Mouse (Mus musculus) liver, embryonic 14.5 days (tissue): ENCODE results near the gene Cdca7l. TPM values are rescaled to one million over a fixed set of nuclear protein-coding genes. Genes with fewer than 3 reads are reported as not detected.
"Not testable (repeated sequence)": the region's sequence is repeated elsewhere in the genome, so short reads cannot be mapped to it uniquely, and the experiment has no call there.

ENCODE experiments used
- ATAC-seq: fragments of 200-750 bp; cut with Nextera tagmentation; 2 replicates; pipeline ENCODE4 v1.8.0; 2017; ENCODE audit warnings: moderate number of reproducible peaks, mild to moderate bottlenecking, moderate library complexity; ENCODE audit not compliant: insufficient read depth
- DNase-seq, 3 experiments: peaks; one replicate each; pipeline ENCODE4 v3.0.0-alpha.2; 2012 to 2013; ENCODE audit warnings: low read depth in 3 of 3, low spot score in 3 of 3
- H3K27ac ChIP-seq: fragments of 300-500 bp; sonication (generic); 2 replicates; pipeline ENCODE4 v1.5.1; 2014; ENCODE audit warnings: moderate library complexity, mild to moderate bottlenecking, control low read depth, inconsistent platforms
- H3K27me3 ChIP-seq: fragments of 300-500 bp; sonication (generic); 2 replicates; pipeline ENCODE4 v1.6.1; 2014; ENCODE audit warnings: mild to moderate bottlenecking, low read length, moderate library complexity; ENCODE audit not compliant: control insufficient read depth, insufficient read depth
- H3K36me3 ChIP-seq: fragments of 300-500 bp; sonication (generic); replicated peaks from 2 replicates; pipeline ENCODE4 v1.6.1; 2014; ENCODE audit warnings: low read depth; ENCODE audit not compliant: control insufficient read depth, insufficient read depth
- H3K4me1 ChIP-seq, 2 experiments: fragments of 200-500 bp in 1 of 2; fragments of 300-500 bp in 1 of 2; sonication (generic) in 1 of 2; replicated peaks; 2 replicates each; pipeline ENCODE4 v1.6.1; 2012 to 2014; ENCODE audit warnings: antibody characterized with exemption in 1 of 2, inconsistent platforms in 1 of 2, low read length in 1 of 2; ENCODE audit not compliant: control insufficient read depth in 2 of 2, insufficient read depth in 2 of 2
- H3K4me2 ChIP-seq: fragments of 300-500 bp; sonication (generic); 2 replicates; pipeline ENCODE4 v1.6.1; 2014; ENCODE audit warnings: low read depth, mild to moderate bottlenecking, control low read depth, moderate library complexity
- H3K4me3 ChIP-seq, 2 experiments: fragments of 200-500 bp in 1 of 2; fragments of 300-500 bp in 1 of 2; sonication (generic) in 1 of 2; 2 replicates each; pipeline ENCODE4 v1.5.1; 2012 to 2014; ENCODE audit warnings: low read depth in 2 of 2, low read length in 2 of 2, mild to moderate bottlenecking in 2 of 2, control low read depth in 1 of 2, inconsistent platforms in 1 of 2, moderate library complexity in 1 of 2; ENCODE audit not compliant: insufficient read depth in 1 of 2
- H3K9ac ChIP-seq: fragments of 300-500 bp; sonication (generic); replicated peaks from 2 replicates; pipeline ENCODE4 v1.6.1; 2014; ENCODE audit warnings: mild to moderate bottlenecking, control low read depth, moderate library complexity
- H3K9me3 ChIP-seq: fragments of 300-500 bp; sonication (generic); 2 replicates; pipeline ENCODE4 v1.6.1; 2016; ENCODE audit warnings: low read length, mixed read lengths; ENCODE audit not compliant: control insufficient read depth
- CTCF ChIP-seq: IDR thresholded peaks from 2 replicates; pipeline ENCODE4 v1.5.1; 2016; ENCODE audit warnings: antibody characterized with exemption, low read depth, control low read depth
- EP300 ChIP-seq: IDR thresholded peaks from 2 replicates; pipeline ENCODE4 v1.6.1; 2016; ENCODE audit warnings: antibody characterized with exemption, low read depth
- WGBS: fragments of 180-500 bp; shearing (Covaris S2); extraction: QIAGEN DNeasy Blood & Tissue Kit; methylation state at CpG from one replicate; pipeline ENCODE4 v1.1.7; 2014; ENCODE audit not compliant: insufficient replicate concordance; 5-methylcytosine and 5-hydroxymethylcytosine counted together
- polyA plus RNA-seq, 2 experiments: library from polyadenylated mRNA; depleted of rRNA in 1 of 2; stranded (reverse) in 1 of 2; unstranded in 1 of 2; fragments of >200 nt; fragmentation: Nextera tagmentation in 1 of 2; extraction: Ambion mirVana in 1 of 2; gene quantifications; 2 replicates each; pipeline versions ENCODE4 v1.2.1 to v1.2.3; 2012 to 2014

The Cdca7l gene
- polyA plus RNA-seq (2012; rRNA removed) (6.0 and 11.0 TPM in 2 replicates), polyA plus RNA-seq (2014; fragmentation: Nextera tagmentation; extraction: Ambion mirVana) (15.9 and 18.8 TPM in 2 replicates)

- ATAC-seq: not testable (repeated sequence)
Observed at GRCm38 (mm10) chr12:117803989-117804388, at the start of gene Cdca7l. Gene Cdca7l, plus strand, starts transcription at chr12:117804289.

GRCm38 (mm10) chr12:117756010-117756409, 48.1 kb upstream of the Cdca7l start:
- 30% methylated on average over 7 of the region's 7 CpGs for WGBS
- H3K4me1 ChIP-seq: no peaks in the 10 kb centered on the region
- H3K36me3 ChIP-seq: no peaks in the 10 kb centered on the region
- no peaks in the 10 kb centered on the region for H3K9me3 ChIP-seq
- H3K27me3 ChIP-seq: no peaks in the 10 kb centered on the region
- ATAC-seq (no peak; the same call in 1 of the 2 replicates), DNase-seq (no peak)
- H3K9ac ChIP-seq: no peak overlapping the region
- H3K27ac ChIP-seq: no peak overlapping the region
- TF ChIP-seq CTCF: no peak
- TF ChIP-seq EP300: no peak
- no peak overlapping the region for H3K4me3 ChIP-seq
- H3K4me2 ChIP-seq: no peak overlapping the region

More at GRCm38 (mm10) chr12:117803989-117804388, at the start of gene Cdca7l:
- WGBS: no CpG with 5 or more reads among the region's 6 CpGs
- H3K9ac ChIP-seq, H3K9me3 ChIP-seq, H3K27me3 ChIP-seq, H3K27ac ChIP-seq, H3K4me2 ChIP-seq, H3K4me3 ChIP-seq, H3K36me3 ChIP-seq, H3K4me1 ChIP-seq, DNase-seq: not testable (repeated sequence)

GRCm38 (mm10) chr12:117760373-117760772, 43.7 kb upstream of the Cdca7l start:
- no peaks in the 10 kb centered on the region for H3K27me3 ChIP-seq
- H3K36me3 ChIP-seq: no peaks in the 10 kb centered on the region
- no peak overlapping the region for H3K9ac ChIP-seq
- no peak overlapping the region for H3K27ac ChIP-seq
- TF ChIP-seq CTCF (no peak), EP300 (no peak)
- DNase-seq (no peak), ATAC-seq (no peak)
- H3K4me2 ChIP-seq: no peak overlapping the region
- no peak overlapping the region for H3K4me3 ChIP-seq
- no peaks in the 10 kb centered on the region for H3K4me1 ChIP-seq
- 62% methylated on average over 5 of the region's 5 CpGs for WGBS
- no peaks in the 10 kb centered on the region for H3K9me3 ChIP-seq

- no peak overlapping the region for H3K9ac ChIP-seq
- H3K4me2 ChIP-seq: no peak overlapping the region
- ATAC-seq: no peak
- no peaks in the 10 kb centered on the region for H3K4me1 ChIP-seq
- H3K9me3 ChIP-seq: no peaks in the 10 kb centered on the region
- DNase-seq: no peak
- TF ChIP-seq EP300 (no peak), CTCF (no peak)
- H3K27ac ChIP-seq: no peak overlapping the region
- H3K27me3 ChIP-seq: no peaks in the 10 kb centered on the region
- no peak overlapping the region for H3K4me3 ChIP-seq
- H3K36me3 ChIP-seq: no peaks in the 10 kb centered on the region
Observed at GRCm38 (mm10) chr12:117760846-117761245, 43.2 kb upstream of the Cdca7l start.

GRCm38 (mm10) chr12:117761698-117762097, 42.4 kb upstream of the Cdca7l start:
- TF ChIP-seq CTCF (no peak), EP300 (no peak)
- no peaks in the 10 kb centered on the region for H3K9me3 ChIP-seq
- H3K36me3 ChIP-seq: no peaks in the 10 kb centered on the region
- H3K27me3 ChIP-seq: no peaks in the 10 kb centered on the region
- DNase-seq (no peak), ATAC-seq (no peak)
- H3K27ac ChIP-seq: no peak overlapping the region
- 36% methylated on average over 1 of the region's 1 CpGs for WGBS
- H3K4me1 ChIP-seq: no peaks in the 10 kb centered on the region
- H3K4me3 ChIP-seq: no peak overlapping the region
- H3K4me2 ChIP-seq: no peak overlapping the region
- no peak overlapping the region for H3K9ac ChIP-seq

- no peaks in the 10 kb centered on the region for H3K4me1 ChIP-seq
- H3K9me3 ChIP-seq: no peaks in the 10 kb centered on the region
- H3K9ac ChIP-seq: no peak overlapping the region
- no peaks in the 10 kb centered on the region for H3K27me3 ChIP-seq
- H3K4me2 ChIP-seq: no peak overlapping the region
- H3K27ac ChIP-seq: no peak overlapping the region
- ATAC-seq: peak; percentile 44
- no peak for DNase-seq
- H3K36me3 ChIP-seq: no peaks in the 10 kb centered on the region
- 46% methylated on average over 3 of the region's 3 CpGs for WGBS
- H3K4me3 ChIP-seq: no peak overlapping the region
- TF ChIP-seq CTCF (no peak), EP300 (no peak)
Observed at GRCm38 (mm10) chr12:117763247-117763646, 40.8 kb upstream of the Cdca7l start.
